Mouse (Mus musculus) embryonic facial prominence, embryonic 10.5 days (tissue): ENCODE data around the gene Akr1b7. TPM values are rescaled to one million over a fixed set of nuclear protein-coding genes. Genes with fewer than 3 reads are reported as not detected.
"Not testable (repeated sequence)": the region's sequence is repeated elsewhere in the genome, so short reads cannot be mapped to it uniquely, and the experiment has no call there.

Experiments
- DNase-seq: peaks from one replicate; pipeline ENCODE4 v3.0.0-alpha.2; 2017; ENCODE audit warnings: low spot score
- H3K27ac ChIP-seq: fragments of 300-500 bp; sonication (generic); replicated peaks from 2 replicates; pipeline ENCODE4 v1.5.1; 2016; ENCODE audit warnings: mild to moderate bottlenecking
- H3K27me3 ChIP-seq: fragments of 300-500 bp; sonication (generic); replicated peaks from 2 replicates; pipeline ENCODE4 v1.6.1; 2016; ENCODE audit warnings: low read depth, mild to moderate bottlenecking; ENCODE audit not compliant: poor library complexity, severe bottlenecking
- H3K36me3 ChIP-seq: fragments of 300-500 bp; sonication (generic); replicated peaks from 2 replicates; pipeline ENCODE4 v1.6.1; 2016; ENCODE audit warnings: mild to moderate bottlenecking, moderate library complexity
- H3K4me1 ChIP-seq: fragments of 300-500 bp; sonication (generic); 2 replicates; pipeline ENCODE4 v1.6.1; 2016
- H3K4me3 ChIP-seq: fragments of 300-500 bp; sonication (generic); 2 replicates; pipeline ENCODE4 v1.5.1; 2016; ENCODE audit warnings: mild to moderate bottlenecking, moderate library complexity
- H3K9me3 ChIP-seq: fragments of 300-500 bp; sonication (generic); 2 replicates; pipeline ENCODE4 v1.6.1; 2016; ENCODE audit warnings: mild to moderate bottlenecking
- WGBS: fragments of 180-500 bp; shearing (Covaris S2); methylation state at CpG from one replicate; pipeline ENCODE4 v1.1.7; 2016; 5-methylcytosine and 5-hydroxymethylcytosine counted together
- polyA plus RNA-seq: library from polyadenylated mRNA; unstranded; fragments of >200 nt; fragmentation: Nextera tagmentation; extraction: Ambion mirVana; gene quantifications from 2 replicates; pipeline ENCODE4 v1.2.1, GENCODE M21; 2016

The Akr1b7 gene
- polyA plus RNA-seq: not detected in 2 replicates

DNA sequence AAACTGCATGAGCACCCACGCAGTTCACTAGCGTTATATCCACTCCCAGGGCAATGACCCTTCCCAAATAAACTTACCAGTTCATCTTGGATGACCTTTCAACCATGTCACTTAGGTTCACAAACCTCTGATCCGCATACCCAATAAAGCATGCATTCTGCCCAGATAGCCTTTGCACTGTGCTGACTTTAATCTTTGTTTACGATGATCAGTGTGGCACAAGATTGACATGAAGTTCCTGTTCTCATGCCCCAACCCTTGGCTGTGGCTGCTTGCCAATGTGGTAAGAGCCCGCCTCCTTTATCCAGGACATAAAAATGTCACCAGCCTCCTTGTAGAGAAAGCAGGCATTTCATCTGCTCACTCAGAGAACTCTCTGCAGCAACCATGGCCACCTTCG is at the start of gene Akr1b7:
TSS of gene Akr1b7 (plus strand) at position 312 of the 400 bp plus-strand sequence.
- 84% methylated on average over 6 of the region's 6 CpGs for WGBS
- no peaks in the 10 kb centered on the region for H3K36me3 ChIP-seq
- H3K4me3 ChIP-seq: no peak within 1 kb of the TSS
- no peaks in the 10 kb centered on the region for H3K4me1 ChIP-seq
- H3K27ac ChIP-seq: no peak within 1 kb of the TSS
- no peak for DNase-seq
- no peaks in the 10 kb centered on the region for H3K27me3 ChIP-seq
- H3K9me3 ChIP-seq: no peaks in the 10 kb centered on the region

DNA sequence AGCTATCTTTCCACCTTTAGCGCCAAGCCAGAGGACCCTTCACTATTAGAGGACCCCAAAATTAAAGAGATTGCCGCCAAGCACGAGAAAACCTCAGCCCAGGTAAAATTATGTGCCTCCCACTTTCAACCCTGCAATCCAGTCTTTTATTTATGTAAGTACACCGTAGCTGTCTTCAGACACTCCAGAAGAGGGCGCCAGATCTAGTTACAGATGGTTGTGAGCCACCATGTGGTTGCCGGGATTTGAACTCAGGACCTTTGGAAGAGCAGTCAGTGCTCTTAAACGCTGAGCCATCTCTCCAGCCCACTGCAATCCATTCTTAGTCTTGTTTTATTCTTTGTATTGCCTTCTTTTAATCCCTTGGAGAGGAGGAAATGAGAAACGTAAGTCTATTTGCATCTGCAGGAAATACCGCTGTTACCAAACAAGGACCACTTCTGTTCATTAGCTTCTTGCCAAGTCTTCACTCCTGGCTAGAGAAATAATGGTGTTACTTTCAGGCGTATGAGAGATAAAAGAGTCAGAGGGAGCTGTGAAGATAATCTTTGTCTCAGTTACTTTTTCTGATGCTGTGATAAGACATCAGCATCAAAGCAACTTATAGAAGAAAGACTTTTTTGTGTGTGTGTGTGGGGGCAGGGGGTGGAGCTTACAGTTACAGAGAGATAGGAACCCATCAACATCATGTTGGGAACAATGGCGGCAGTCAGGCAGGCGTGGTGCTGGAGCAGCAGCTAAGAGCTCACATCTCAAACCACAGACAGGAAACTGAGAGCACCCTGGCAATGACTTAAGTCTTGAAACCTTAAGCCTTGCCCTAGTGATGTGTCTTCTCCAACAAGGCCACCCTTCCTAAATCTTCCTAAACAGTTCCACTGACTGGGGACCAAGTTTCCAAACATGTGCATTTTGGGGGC is 47.7 kb upstream of the Akr1b7 start:
- Histone ChIP-seq H3K4me1 (peaks cover 15% of the 10 kb centered on the region), H3K27ac (no peak overlapping the region), H3K36me3 (no peaks in the 10 kb centered on the region), H3K4me3 (no peak overlapping the region), H3K9me3 (no peaks in the 10 kb centered on the region), H3K27me3 (no peaks in the 10 kb centered on the region)
- 80% methylated on average over 12 of the region's 12 CpGs for WGBS
- no peak for DNase-seq

DNA sequence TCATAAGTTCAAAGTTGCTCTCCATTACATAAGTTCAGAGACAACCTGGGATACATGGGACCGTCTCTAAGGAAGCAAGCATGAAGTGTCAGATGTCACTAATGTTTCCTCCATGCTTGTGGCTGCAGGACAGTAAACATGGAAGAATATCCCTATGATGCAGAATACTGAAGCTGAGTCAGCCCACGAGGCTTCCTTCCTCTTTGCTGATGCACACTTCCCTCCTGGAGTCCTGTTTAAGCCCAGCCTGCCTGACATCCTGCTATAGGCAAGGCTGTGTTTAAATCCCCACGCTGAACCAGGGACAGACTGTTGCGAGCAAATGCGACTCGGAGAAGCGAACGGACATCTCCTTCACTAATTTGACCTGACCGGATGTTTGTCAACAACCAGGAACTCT is 44.1 kb upstream of the Akr1b7 start:
- Histone ChIP-seq H3K27me3 (no peaks in the 10 kb centered on the region), H3K9me3 (no peaks in the 10 kb centered on the region), H3K36me3 (no peaks in the 10 kb centered on the region), H3K4me1 (peaks cover 16% of the 10 kb centered on the region), H3K27ac (no peak overlapping the region), H3K4me3 (no peak overlapping the region)
- no peak for DNase-seq
- 80% methylated on average over 9 of the region's 9 CpGs for WGBS

DNA sequence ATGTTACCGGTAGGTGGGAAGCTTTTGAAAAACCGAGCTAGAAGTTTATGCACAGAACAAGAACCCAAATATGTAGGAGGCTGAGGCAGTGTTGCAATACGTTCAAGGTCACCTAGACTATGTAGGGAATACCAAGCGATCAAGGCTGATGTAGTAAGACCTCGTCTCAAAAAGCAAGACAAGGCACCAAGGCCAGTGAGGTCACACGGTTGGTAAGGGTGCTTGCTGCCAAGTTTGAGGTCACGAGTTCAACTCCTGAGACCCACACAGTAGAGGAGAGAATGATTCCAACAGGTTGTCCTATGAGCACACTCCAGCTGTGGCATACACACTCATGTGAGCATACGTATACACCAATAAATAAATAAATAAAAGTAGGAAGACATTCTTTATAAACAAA is 42.1 kb upstream of the Akr1b7 start:
- Histone ChIP-seq H3K4me3 (no peak overlapping the region), H3K36me3 (no peaks in the 10 kb centered on the region), H3K27ac (no peak overlapping the region), H3K9me3 (no peaks in the 10 kb centered on the region), H3K4me1 (peaks cover 16% of the 10 kb centered on the region), H3K27me3 (no peaks in the 10 kb centered on the region)
- 84% methylated on average over 8 of the region's 8 CpGs for WGBS
- no peak for DNase-seq

DNA sequence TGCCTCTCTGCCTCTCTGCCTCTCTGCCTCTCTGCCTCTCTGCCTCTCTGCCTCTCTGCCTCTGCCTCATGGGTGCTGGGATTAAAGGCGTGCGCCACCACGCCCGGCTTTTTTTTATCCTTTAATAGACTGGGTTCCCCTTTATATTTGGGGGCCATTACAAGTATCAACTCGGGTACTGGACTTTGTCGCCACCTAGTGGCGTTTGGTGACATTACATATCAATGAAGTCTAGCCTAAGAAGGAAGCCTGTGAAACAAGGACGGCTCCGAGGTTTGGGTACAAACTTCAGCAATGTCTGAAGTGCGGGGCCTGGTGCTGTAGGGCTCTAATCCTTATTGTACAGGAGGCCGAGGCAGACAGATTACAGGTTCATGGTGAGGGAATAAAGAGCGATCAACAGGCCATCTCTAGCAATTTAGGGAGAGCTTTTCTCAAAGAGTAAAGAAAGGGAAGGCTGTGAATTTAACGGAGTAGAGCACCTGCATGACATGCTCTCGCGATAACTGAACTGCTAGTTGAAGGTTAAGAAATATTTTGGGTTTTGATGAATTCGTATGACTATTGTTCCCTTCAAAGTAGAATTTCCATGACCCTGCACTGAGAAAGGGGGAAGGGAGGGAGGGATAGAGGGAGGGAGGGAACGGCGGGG is 40.3 kb upstream of the Akr1b7 start:
- Histone ChIP-seq H3K27me3 (no peaks in the 10 kb centered on the region), H3K4me3 (peak overlapping the region; percentile 34; the same call in 1 of the 2 replicates), H3K4me1 (peaks cover 16% of the 10 kb centered on the region), H3K9me3 (no peaks in the 10 kb centered on the region), H3K36me3 (no peaks in the 10 kb centered on the region), H3K27ac (no peak overlapping the region)
- 28% methylated on average over 18 of the region's 18 CpGs for WGBS
- DNase-seq: peak; percentile 69

DNA sequence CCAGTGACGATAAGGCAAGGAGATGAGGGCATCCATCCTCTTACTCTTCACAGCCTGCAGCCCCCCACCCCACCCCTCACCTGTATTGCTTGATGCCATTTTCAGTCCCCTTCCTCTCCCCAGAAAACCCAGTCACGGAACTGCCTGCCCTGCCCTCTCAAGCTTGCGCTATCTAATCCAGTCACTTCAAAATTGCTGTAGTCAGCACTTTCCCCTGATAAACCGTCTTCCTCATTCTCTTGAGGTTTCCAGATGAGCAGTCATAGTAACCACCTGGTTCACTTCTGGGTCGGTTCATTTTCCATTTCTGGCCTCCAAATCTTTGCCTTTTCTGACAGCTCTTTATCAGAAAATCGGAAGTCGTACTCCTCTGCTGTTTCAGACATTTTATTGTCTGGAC is 38.3 kb upstream of the Akr1b7 start:
- no peak overlapping the region for H3K27ac ChIP-seq
- H3K4me3 ChIP-seq: no peak overlapping the region
- H3K27me3 ChIP-seq: no peaks in the 10 kb centered on the region
- H3K4me1 ChIP-seq: peaks cover 10% of the 10 kb centered on the region
- DNase-seq: no peak
- no peaks in the 10 kb centered on the region for H3K36me3 ChIP-seq
- 86% methylated on average over 7 of the region's 7 CpGs for WGBS
- H3K9me3 ChIP-seq: no peaks in the 10 kb centered on the region

DNA sequence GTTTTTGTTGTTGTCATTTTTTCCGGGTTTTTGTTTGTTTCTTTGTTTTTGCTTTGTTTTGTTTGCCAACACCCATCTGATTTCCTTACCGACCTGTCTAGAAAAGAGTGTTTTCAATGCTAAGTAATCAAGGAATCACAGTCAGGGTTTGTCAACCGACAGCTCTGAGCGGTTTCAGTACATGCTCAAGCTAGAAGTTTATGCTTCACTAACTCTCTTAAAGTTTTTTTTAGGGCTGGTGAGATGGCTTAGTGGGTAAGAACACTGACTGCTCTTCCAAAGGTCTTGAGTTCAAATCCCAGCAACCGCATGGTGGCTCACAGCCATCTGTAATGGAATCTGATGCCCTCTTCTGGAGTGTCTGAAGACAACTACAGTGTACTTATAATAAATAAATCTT is 36.2 kb upstream of the Akr1b7 start:
- 86% methylated on average over 5 of the region's 5 CpGs for WGBS
- not testable (repeated sequence) for H3K27me3 ChIP-seq, H3K9me3 ChIP-seq, DNase-seq, H3K4me3 ChIP-seq, H3K36me3 ChIP-seq, H3K27ac ChIP-seq, H3K4me1 ChIP-seq

DNA sequence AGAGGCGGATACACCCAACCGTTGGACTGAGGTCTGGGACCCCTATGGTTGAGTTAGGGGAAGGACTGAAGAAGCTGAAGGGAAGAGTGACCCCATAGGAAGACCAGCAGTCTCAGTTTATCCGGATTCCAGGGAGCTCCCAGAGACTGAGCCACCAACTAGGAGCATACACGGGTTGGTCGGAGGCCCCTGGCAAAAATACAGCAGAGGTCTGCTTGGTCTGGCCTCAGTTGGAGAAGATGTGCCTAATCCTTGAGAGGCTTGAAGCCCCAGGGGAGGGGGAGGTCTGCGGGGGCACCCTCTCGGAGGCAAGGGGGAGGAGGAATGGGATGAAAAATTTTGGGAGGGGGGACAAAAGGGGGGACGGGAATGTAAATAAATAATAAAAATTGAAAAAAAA is 28.7 kb upstream of the Akr1b7 start:
- no peaks in the 10 kb centered on the region for H3K9me3 ChIP-seq
- peaks cover 2% of the 10 kb centered on the region; the same call in 1 of the 2 replicates for H3K36me3 ChIP-seq
- H3K4me3 ChIP-seq: no peak overlapping the region

DNA sequence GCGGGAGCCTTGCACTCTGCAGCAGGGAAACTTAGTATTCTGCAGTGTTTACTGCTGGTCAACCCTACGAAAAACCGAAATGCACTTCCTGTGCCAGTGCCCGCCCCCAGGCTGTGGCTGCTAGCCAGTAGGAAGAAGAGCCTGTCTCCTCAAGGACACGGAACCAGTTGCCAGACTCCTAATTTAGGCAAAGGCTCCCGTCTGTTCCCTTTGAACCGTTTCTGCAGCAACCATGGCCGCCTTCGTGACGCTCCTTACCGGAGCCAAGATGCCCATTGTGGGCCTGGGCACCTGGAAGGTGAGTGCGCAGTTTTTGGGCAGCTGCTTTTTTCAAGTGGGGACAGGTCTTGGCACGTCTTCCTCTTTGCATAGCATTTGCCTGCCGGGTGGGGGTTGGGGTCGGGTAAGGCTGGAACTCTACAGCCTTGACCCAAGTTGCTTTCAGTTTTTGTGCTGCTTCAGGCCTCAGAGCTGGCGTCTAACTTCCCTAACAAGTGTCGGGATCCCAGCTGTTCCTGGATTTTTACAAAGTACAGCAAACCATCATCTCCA is 27.9 kb upstream of the Akr1b7 start, which contains the start of gene Akr1b10:
TSS of gene Akr1b10 (plus strand) at position 109 of the 552 bp plus-strand sequence.
- peak; percentile 74 for DNase-seq
- Histone ChIP-seq H3K27me3 (no peaks in the 10 kb centered on the region), H3K4me1 (peaks cover 21% of the 10 kb centered on the region), H3K36me3 (peaks cover 10% of the 10 kb centered on the region), H3K9me3 (no peaks in the 10 kb centered on the region), H3K4me3 (peak within 1 kb of the TSS; percentile 60), H3K27ac (peak within 1 kb of the TSS; percentile 52)
- under 1% methylated on average over 17 of the region's 17 CpGs for WGBS

More for the DNA sequence above, 28.7 kb upstream of the Akr1b7 start:
- no peak for DNase-seq
- Histone ChIP-seq H3K27ac (no peak overlapping the region), H3K27me3 (no peaks in the 10 kb centered on the region), H3K4me1 (peaks cover 21% of the 10 kb centered on the region)
- 42% methylated on average over 8 of the region's 8 CpGs for WGBS

DNA sequence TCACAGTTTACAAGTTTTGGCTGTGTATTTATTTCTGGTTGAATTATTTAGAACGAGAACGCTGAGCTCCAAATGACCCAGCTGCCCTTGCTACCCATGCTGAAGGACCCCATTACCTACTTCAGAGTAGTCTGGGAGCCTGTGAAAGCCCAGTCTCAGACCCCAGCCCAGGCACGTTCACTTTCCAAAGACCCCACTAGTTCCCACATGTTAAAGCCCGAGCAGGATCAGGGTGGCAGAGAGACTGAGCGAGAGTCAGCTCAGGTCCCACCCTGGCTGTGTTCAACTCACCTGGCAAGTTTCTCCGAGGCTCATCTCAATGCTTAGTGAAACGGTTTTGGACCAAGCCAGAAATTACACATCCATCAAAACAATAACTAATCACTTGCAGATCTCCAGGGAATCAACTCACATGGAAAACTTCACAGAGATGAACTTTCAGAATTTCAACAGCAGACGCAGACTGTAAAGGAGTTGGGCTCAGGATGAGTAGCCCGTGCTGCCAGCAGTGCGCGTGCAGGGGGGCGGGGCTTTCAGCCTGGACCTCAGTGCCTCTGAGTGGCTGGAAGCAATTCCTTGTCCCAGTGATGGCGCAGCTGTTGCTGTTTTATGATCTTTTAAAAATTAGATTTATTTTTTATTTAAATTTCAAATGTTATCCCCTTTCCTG is 27.3 kb upstream of the Akr1b7 start:
- Histone ChIP-seq H3K27ac (peak overlapping the region; percentile 52; the same call in 1 of the 2 replicates), H3K4me1 (peaks cover 21% of the 10 kb centered on the region), H3K27me3 (no peaks in the 10 kb centered on the region), H3K9me3 (no peaks in the 10 kb centered on the region), H3K4me3 (peak overlapping the region; percentile 60), H3K36me3 (peaks cover 11% of the 10 kb centered on the region)
- DNase-seq: peak; percentile 69
- WGBS: 2% methylated on average over 13 of the region's 13 CpGs

DNA sequence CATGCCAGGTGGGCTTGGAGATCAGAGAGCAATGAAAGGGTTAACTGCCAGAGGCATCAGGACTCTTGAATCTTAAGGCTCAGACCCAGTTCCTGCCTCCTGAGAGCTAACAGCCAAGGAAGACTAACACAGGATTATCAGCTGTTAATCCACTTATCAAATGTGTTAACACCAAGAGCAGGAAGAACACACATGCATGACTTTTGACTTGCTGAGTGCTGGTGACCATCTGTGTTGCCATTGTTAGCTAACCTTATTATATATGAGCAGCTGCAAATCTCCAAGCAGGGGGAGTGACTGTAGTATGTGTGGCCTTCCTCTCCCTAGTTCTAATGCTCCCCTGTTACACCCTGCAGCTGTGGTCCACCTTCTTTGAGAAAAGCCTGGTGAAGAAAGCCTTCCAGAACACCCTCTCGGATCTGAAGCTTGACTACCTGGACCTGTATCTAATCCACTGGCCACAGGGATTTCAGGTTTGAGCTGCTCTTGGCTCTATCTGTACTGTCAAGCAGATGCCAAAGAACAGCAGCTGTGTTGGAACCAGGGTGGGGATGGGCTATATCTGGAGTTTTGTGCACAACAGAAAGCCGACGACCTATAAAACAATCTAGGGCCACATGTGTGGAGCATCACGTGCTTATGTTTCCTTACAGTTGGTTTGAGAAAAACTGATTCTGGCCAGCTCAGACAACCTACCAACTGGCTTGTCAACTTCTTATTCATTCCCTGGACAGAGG is 23.5 kb upstream of the Akr1b7 start:
- peaks cover 4% of the 10 kb centered on the region; the same call in 1 of the 2 replicates for H3K9me3 ChIP-seq
- 89% methylated on average over 4 of the region's 4 CpGs for WGBS

More for the DNA sequence above, 23.5 kb upstream of the Akr1b7 start:
- Histone ChIP-seq H3K27ac (no peak overlapping the region), H3K4me3 (no peak overlapping the region), H3K36me3 (peaks cover 40% of the 10 kb centered on the region), H3K4me1 (peaks cover 17% of the 10 kb centered on the region), H3K27me3 (no peaks in the 10 kb centered on the region)
- DNase-seq: no peak
